In genomic region chr3:56181991-56182370, GRCm38 (mm10) we compare ENCODE assay signal across 9 mouse cellular contexts. TPM values are rescaled to one million over a fixed set of nuclear protein-coding genes. Genes with fewer than 3 reads are reported as not detected.
DNase-seq lines count a peak whose midpoint lies in the region; ATAC-seq lines count a peak whose summit lies in the region.
"Had no signal": no experiment of that assay in that cellular context is flagged by ENCODE, and none has a peak within 500 bp of the region (broad histone marks: within the 10 kb centered on the region; RNA-seq: fewer than 3 reads in every experiment).

No protein-coding gene starts in this region.

- H3K4me1 ChIP-seq in kidney, embryonic 14.5 days (ENCODE audit: control insufficient read depth, insufficient read depth, low read length), result 0 out of 2 replicates have a peak, but pooled peaks cover 5% of the 10 kb centered on the region
- peaks cover 3% of the 10 kb centered on the region; the same call in 1 of the 2 replicates for H3K4me1 ChIP-seq in brown adipose tissue, adult 24 weeks (ENCODE audit: control insufficient read depth, insufficient read depth, insufficient read length, low read length)
- H3K4me1 ChIP-seq in hindbrain, embryonic 12.5 days, result peaks cover 11% of the 10 kb centered on the region; the same call in 1 of the 2 replicates
- H3K4me1 ChIP-seq in midbrain, embryonic 14.5 days (ENCODE audit: control insufficient read depth, insufficient read depth, low read length), result peaks cover 13% of the 10 kb centered on the region

- no peak for DNase-seq in kidney, adult 9 months
- DNase-seq in midbrain, embryonic 14.5 days, result no peak
- DNase-seq in layer of hippocampus, adult 9-10 months (ENCODE audit: low spot score), result no peak
- no peak for DNase-seq in spleen, postnatal 36 days (ENCODE audit: low spot score in 2 of 2)
- DNase-seq: gastrocnemius, postnatal 25 days had no signal

- H3K9me3 ChIP-seq in kidney, embryonic 14.5 days (ENCODE audit: control insufficient read depth, low read length), result no peaks in the 10 kb centered on the region
- H3K9me3 ChIP-seq in hindbrain, embryonic 12.5 days (replicated peaks), result no peaks in the 10 kb centered on the region
- H3K9me3 ChIP-seq in midbrain, embryonic 14.5 days (ENCODE audit: control insufficient read depth, low read length), result no peaks in the 10 kb centered on the region

- H3K27ac ChIP-seq in kidney, embryonic 14.5 days (ENCODE audit: low read depth, low read length), result no peak overlapping the region
- H3K27ac ChIP-seq in brown adipose tissue, adult 24 weeks (replicated peaks; ENCODE audit: low read depth, low read length), result no peak overlapping the region
- H3K27ac ChIP-seq in hindbrain, embryonic 12.5 days, result peak overlapping the region; percentile 96
- peak overlapping the region; percentile 97 for H3K27ac ChIP-seq in midbrain, embryonic 14.5 days (replicated peaks; ENCODE audit: low read depth, low read length)

- H3K36me3 ChIP-seq in kidney, embryonic 14.5 days (ENCODE audit: control insufficient read depth, insufficient read depth, low read length), result no peaks in the 10 kb centered on the region
- H3K36me3 ChIP-seq in hindbrain, embryonic 12.5 days, result no peaks in the 10 kb centered on the region
- no peaks in the 10 kb centered on the region for H3K36me3 ChIP-seq in midbrain, embryonic 14.5 days (ENCODE audit: control insufficient read depth, insufficient read depth, low read length)

- no peak for ATAC-seq in kidney, embryonic 14.5 days (ENCODE audit: low FRiP score, low TSS enrichment)
- ATAC-seq in hindbrain, embryonic 12.5 days (ENCODE audit: low FRiP score), result no peak
- ATAC-seq in midbrain, embryonic 14.5 days (ENCODE audit: low FRiP score, low TSS enrichment), result no peak
- no peak for ATAC-seq in activated CD4-positive, CD25-positive, alpha-beta regulatory T cell, adult 4 months

- WGBS in kidney, embryonic 14.5 days, result 9% methylated on average over 4 of the region's 4 CpGs
- 3% methylated on average over 4 of the region's 4 CpGs for WGBS in hindbrain, embryonic 12.5 days
- WGBS in midbrain, embryonic 14.5 days, result 2% methylated on average over 4 of the region's 4 CpGs

- peak overlapping the region; percentile 88 for H3K4me3 ChIP-seq in kidney, embryonic 14.5 days (ENCODE audit: low read length)
- peak overlapping the region; percentile 97 for H3K4me3 ChIP-seq in brown adipose tissue, adult 24 weeks (ENCODE audit: insufficient read depth, low read depth, low read length)
- peak overlapping the region; percentile 96 for H3K4me3 ChIP-seq in hindbrain, embryonic 12.5 days
- H3K4me3 ChIP-seq in midbrain, embryonic 14.5 days (replicated peaks; ENCODE audit: low read depth, low read length), result peak overlapping the region; percentile 98

- peak overlapping the region; percentile 88 for H3K4me2 ChIP-seq in kidney, embryonic 14.5 days (replicated peaks; ENCODE audit: low read depth, low read length)
- H3K4me2 ChIP-seq in hindbrain, embryonic 12.5 days (replicated peaks), result peak overlapping the region; percentile 96
- peak overlapping the region; percentile 82 for H3K4me2 ChIP-seq in midbrain, embryonic 14.5 days (ENCODE audit: low read length)

- H3K27me3 ChIP-seq in kidney, embryonic 14.5 days (ENCODE audit: control insufficient read depth, insufficient read depth, low read length), result peaks cover 3% of the 10 kb centered on the region; the same call in 1 of the 2 replicates
- no peaks in the 10 kb centered on the region for H3K27me3 ChIP-seq in hindbrain, embryonic 12.5 days
- H3K27me3 ChIP-seq in midbrain, embryonic 14.5 days (ENCODE audit: control insufficient read depth, insufficient read depth, low read length), result no peaks in the 10 kb centered on the region

- no peak overlapping the region for H3K9ac ChIP-seq in kidney, embryonic 14.5 days (ENCODE audit: low read depth, low read length)
- peak overlapping the region; percentile 98 for H3K9ac ChIP-seq in hindbrain, embryonic 12.5 days
- H3K9ac ChIP-seq in midbrain, embryonic 14.5 days (replicated peaks; ENCODE audit: low read length), result peak overlapping the region; percentile 98

RNA-seq across cellular contexts. Expression of gene Nbea, which starts 1.5 kb away (rescaled TPM):
- polyA plus RNA-seq in kidney, embryonic 14.5 days (2014; fragmentation: Nextera tagmentation; extraction: Ambion mirVana), result 10.0 and 16.7 TPM in 2 replicates
- 3.4 and 4.0 TPM in 2 replicates for polyA plus RNA-seq in brown adipose tissue, adult 24 weeks (2012; ENCODE audit: insufficient read depth, insufficient read length, missing spikeins)
- polyA plus RNA-seq in hindbrain, embryonic 12.5 days (2016; fragmentation: Nextera tagmentation; extraction: Ambion mirVana), result 32.7 and 33.9 TPM in 2 replicates
- 90.6 and 106 TPM in 2 replicates for polyA plus RNA-seq in midbrain, embryonic 14.5 days (2014; fragmentation: Nextera tagmentation; extraction: Ambion mirVana)
- under 1 TPM; 0.15 to 0.24 TPM for polyA plus RNA-seq in activated CD4-positive, CD25-positive, alpha-beta regulatory T cell, adult 4 months (2017; shearing (Covaris generic))

Comparison
In these comparisons a context has a peak if more than half of its experiments do, and no peak if none do; other contexts are left out.
1. H3K27ac ChIP-seq: peak in hindbrain, embryonic 12.5 days (single experiment) and midbrain, embryonic 14.5 days (single experiment); none in kidney, embryonic 14.5 days (single experiment) and brown adipose tissue, adult 24 weeks (single experiment).
2. Peak in every context shown above with its lines, with median percentiles within 50 percentile points of each other: H3K4me2 ChIP-seq and H3K4me3 ChIP-seq.